Mouse (Mus musculus): ENCODE data around the gene Gm2244.
"Not testable (repeated sequence)": the region's sequence is repeated elsewhere in the genome, so short reads cannot be mapped to it uniquely, and the experiment has no call there.

DNA sequence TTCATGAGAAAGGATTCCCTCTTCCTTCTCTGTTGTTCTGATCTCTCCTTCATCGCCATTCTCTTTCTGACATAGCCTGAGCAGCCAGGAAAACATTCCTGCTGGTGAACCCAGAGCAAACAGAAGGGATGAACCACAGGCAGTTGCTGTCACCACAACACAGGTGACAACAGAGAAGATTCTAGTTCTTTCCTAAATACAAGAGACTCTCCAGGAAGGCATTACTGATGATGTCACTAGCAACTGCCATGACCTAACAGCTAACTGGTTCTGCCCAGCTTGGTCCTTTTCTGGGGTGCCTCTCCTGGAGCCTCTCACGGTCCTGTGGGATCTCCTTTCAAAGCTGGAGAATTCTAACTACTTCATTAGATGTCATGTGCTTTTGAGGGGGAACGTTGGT lies at the start of gene Gm2244:
- not testable (repeated sequence) for TF ChIP-seq CTCF, EP300 (IDR thresholded peaks at IDR 0.05; ENCODE audit: low read depth)
